Mouse (Mus musculus) forebrain, embryonic 11.5 days (tissue): Measurements from ENCODE around the gene Hist1h2ad. TPM values are rescaled to one million over a fixed set of nuclear protein-coding genes. Genes with fewer than 3 reads are reported as not detected.
"Not testable (repeated sequence)": the region's sequence is repeated elsewhere in the genome, so short reads cannot be mapped to it uniquely, and the experiment has no call there.

Experiments
- ATAC-seq: fragments of 200-750 bp; cut with Nextera tagmentation; replicated peaks from 2 replicates; pipeline ENCODE4 v1.8.0; 2017; ENCODE audit warnings: moderate TSS enrichment; ENCODE audit not compliant: low FRiP score
- DNase-seq: peaks from one replicate; pipeline ENCODE4 v3.0.0-alpha.2; 2017; ENCODE audit warnings: low spot score
- H3K27ac ChIP-seq: fragments of 300-500 bp; sonication (generic); 2 replicates; pipeline ENCODE4 v1.5.1; 2014; ENCODE audit warnings: low read depth, low read length
- H3K27me3 ChIP-seq: fragments of 300-500 bp; sonication (generic); 2 replicates; pipeline ENCODE4 v1.6.1; 2014; ENCODE audit warnings: mild to moderate bottlenecking, low read length, mixed read lengths; ENCODE audit not compliant: control insufficient read depth, insufficient read depth
- H3K36me3 ChIP-seq: fragments of 300-500 bp; sonication (generic); 2 replicates; pipeline ENCODE4 v1.6.1; 2014; ENCODE audit warnings: mild to moderate bottlenecking, low read length, moderate library complexity, mixed read lengths; ENCODE audit not compliant: control insufficient read depth, insufficient read depth
- H3K4me1 ChIP-seq: fragments of 300-500 bp; sonication (generic); replicated peaks from 2 replicates; pipeline ENCODE4 v1.6.1; 2014; ENCODE audit warnings: low read length, mixed read lengths; ENCODE audit not compliant: control insufficient read depth, insufficient read depth
- H3K4me2 ChIP-seq: fragments of 300-500 bp; sonication (generic); 2 replicates; pipeline ENCODE4 v1.6.1; 2014; ENCODE audit warnings: low read depth, mild to moderate bottlenecking, low read length, moderate library complexity, mixed read lengths; ENCODE audit not compliant: severe bottlenecking
- H3K4me3 ChIP-seq: fragments of 300-500 bp; sonication (generic); 2 replicates; pipeline ENCODE4 v1.5.1; 2014; ENCODE audit warnings: low read depth, low read length
- H3K9ac ChIP-seq: fragments of 300-500 bp; sonication (generic); 2 replicates; pipeline ENCODE4 v1.6.1; 2014; ENCODE audit warnings: low read length
- H3K9me3 ChIP-seq: fragments of 300-500 bp; sonication (generic); 2 replicates; pipeline ENCODE4 v1.6.1; 2016; ENCODE audit warnings: low read length, mixed read lengths; ENCODE audit not compliant: control insufficient read depth
- WGBS: fragments of 180-500 bp; shearing (Covaris S2); extraction: QIAGEN DNeasy Blood & Tissue Kit; methylation state at CpG from one replicate; pipeline ENCODE4 v1.1.7; 2014; 5-methylcytosine and 5-hydroxymethylcytosine counted together
- polyA plus RNA-seq: library from polyadenylated mRNA; unstranded; fragments of >200 nt; fragmentation: Nextera tagmentation; extraction: Ambion mirVana; gene quantifications from 2 replicates; pipeline ENCODE4 v1.2.1, GENCODE M21; 2014

The Hist1h2ad gene
- polyA plus RNA-seq, 1 experiment from 2014 or later = 3.0 TPM

GRCm38 (mm10) chr13:23555839-23556416 lies 18.3 kb upstream of the Hist1h2ad start:
- Histone ChIP-seq H3K27me3 (no peaks in the 10 kb centered on the region), H3K36me3 (no peaks in the 10 kb centered on the region), H3K9me3 (no peaks in the 10 kb centered on the region), H3K4me2 (peak overlapping the region; percentile 90), H3K27ac (peak overlapping the region; percentile 100), H3K4me3 (peak overlapping the region; percentile 59), H3K9ac (peak overlapping the region; percentile 94), H3K4me1 (peaks cover 2% of the 10 kb centered on the region; the same call in 1 of the 2 replicates)
- ATAC-seq (peak; percentile 68), DNase-seq (peak; percentile 82)
- WGBS = under 1% methylated on average over 18 of the region's 18 CpGs

- Histone ChIP-seq H3K4me3 (no peak overlapping the region), H3K4me1 (peaks cover 2% of the 10 kb centered on the region; the same call in 1 of the 2 replicates), H3K9ac (peak overlapping the region; percentile 29; the same call in 1 of the 2 replicates), H3K36me3 (no peaks in the 10 kb centered on the region), H3K27ac (peak overlapping the region; percentile 33), H3K4me2 (no peak overlapping the region), H3K27me3 (no peaks in the 10 kb centered on the region), H3K9me3 (no peaks in the 10 kb centered on the region)
- DNase-seq (no peak), ATAC-seq (no peak)
- 69% methylated on average over 3 of the region's 3 CpGs for WGBS
Observed at GRCm38 (mm10) chr13:23556906-23557305, 17.3 kb upstream of the Hist1h2ad start.

- not testable (repeated sequence) for H3K4me1 ChIP-seq, H3K36me3 ChIP-seq, ATAC-seq, H3K9me3 ChIP-seq, H3K27me3 ChIP-seq, H3K4me3 ChIP-seq
- Histone ChIP-seq H3K4me2 (peak overlapping the region; percentile 27; the same call in 1 of the 2 replicates), H3K9ac (0 out of 2 replicates have a peak overlapping the region, but pooled peaks have one; percentile 12), H3K27ac (peak overlapping the region; percentile 41)
- peak; percentile 57 for DNase-seq
- 29% methylated on average over 2 of the region's 2 CpGs for WGBS
Observed at GRCm38 (mm10) chr13:23560699-23561098, 13.5 kb upstream of the Hist1h2ad start.

GRCm38 (mm10) chr13:23561531-23561882 lies 12.7 kb upstream of the Hist1h2ad start:
- H3K4me3 ChIP-seq = peak overlapping the region; percentile 19
- peak overlapping the region; percentile 96 for H3K27ac ChIP-seq
- H3K9me3 ChIP-seq, H3K36me3 ChIP-seq, DNase-seq, H3K27me3 ChIP-seq, ATAC-seq, H3K4me1 ChIP-seq: not testable (repeated sequence)
- peak overlapping the region; percentile 36 for H3K4me2 ChIP-seq
- WGBS = 0% methylated on average over 2 of the region's 5 CpGs
- H3K9ac ChIP-seq = peak overlapping the region; percentile 43; the same call in 1 of the 2 replicates

GRCm38 (mm10) chr13:23561883-23562659 lies 12.1 kb upstream of the Hist1h2ad start, which contains the start of gene Hist1h3e:
Gene Hist1h3e (minus strand): TSS chr13:23562369.
- H3K4me1 ChIP-seq, H3K36me3 ChIP-seq, H3K9me3 ChIP-seq, H3K27me3 ChIP-seq: not testable (repeated sequence)
- peak within 1 kb of the TSS; percentile 70 for H3K9ac ChIP-seq
- DNase-seq = peak; percentile 97
- H3K4me2 ChIP-seq = peak within 1 kb of the TSS; percentile 62
- H3K4me3 ChIP-seq = peak within 1 kb of the TSS; percentile 19
- peak within 1 kb of the TSS; percentile 96 for H3K27ac ChIP-seq
- peak; percentile 98 for ATAC-seq
- WGBS = under 1% methylated on average over 48 of the region's 67 CpGs

- Histone ChIP-seq H3K36me3 (no peaks in the 10 kb centered on the region), H3K27ac (peak overlapping the region; percentile 96), H3K4me3 (peak overlapping the region; percentile 19), H3K4me1 (no peaks in the 10 kb centered on the region), H3K9me3 (no peaks in the 10 kb centered on the region), H3K9ac (peak overlapping the region; percentile 70), H3K27me3 (no peaks in the 10 kb centered on the region), H3K4me2 (peak overlapping the region; percentile 62)
- no peak for DNase-seq
- peak; percentile 56 for ATAC-seq
- WGBS = 5% methylated on average over 18 of the region's 18 CpGs
Observed at GRCm38 (mm10) chr13:23562699-23563462, 11.3 kb upstream of the Hist1h2ad start.

GRCm38 (mm10) chr13:23564482-23564881 lies 9.7 kb upstream of the Hist1h2ad start:
- 84% methylated on average over 2 of the region's 2 CpGs for WGBS
- Histone ChIP-seq H3K27ac (peak overlapping the region; percentile 96; the same call in 1 of the 2 replicates), H3K9me3 (no peaks in the 10 kb centered on the region), H3K4me3 (no peak overlapping the region), H3K27me3 (no peaks in the 10 kb centered on the region), H3K9ac (no peak overlapping the region), H3K36me3 (no peaks in the 10 kb centered on the region), H3K4me2 (no peak overlapping the region), H3K4me1 (no peaks in the 10 kb centered on the region)
- DNase-seq (no peak), ATAC-seq (no peak)

GRCm38 (mm10) chr13:23570261-23571021 lies 3.7 kb upstream of the Hist1h2ad start:
- Histone ChIP-seq H3K9ac (peak overlapping the region; percentile 57), H3K4me3 (peak overlapping the region; percentile 45), H3K4me2 (peak overlapping the region; percentile 49), H3K27ac (peak overlapping the region; percentile 96)
- ATAC-seq, H3K4me1 ChIP-seq, H3K27me3 ChIP-seq, H3K9me3 ChIP-seq, DNase-seq, H3K36me3 ChIP-seq: not testable (repeated sequence)
- whole genome bisulfite sequencing = under 1% methylated on average over 20 of the region's 41 CpGs
